Mouse (Mus musculus) liver, adult 2 months (tissue): Measurements from ENCODE around the gene Plcb3. TPM values are rescaled to one million over a fixed set of nuclear protein-coding genes. Genes with fewer than 3 reads are reported as not detected.

Experiments
- DNase-seq: peaks from one replicate; pipeline ENCODE4 v3.0.0-alpha.2; 2011; ENCODE audit warnings: low read depth, low spot score; ENCODE audit errors: extremely low read depth
- H3K27ac ChIP-seq: fragments of 200-500 bp; replicated peaks from 2 replicates; pipeline ENCODE4 v1.5.1; 2012; ENCODE audit warnings: low read depth, mild to moderate bottlenecking, control low read depth, inconsistent platforms, low read length; ENCODE audit not compliant: insufficient read depth
- H3K27me3 ChIP-seq: fragments of 200-500 bp; 2 replicates; pipeline ENCODE4 v1.6.1; 2012; ENCODE audit warnings: mild to moderate bottlenecking, moderate library complexity, low read length, inconsistent platforms; ENCODE audit not compliant: control insufficient read depth, insufficient read depth
- H3K36me3 ChIP-seq: fragments of 200-500 bp; 2 replicates; pipeline ENCODE4 v1.6.1; 2012; ENCODE audit warnings: low read length, inconsistent platforms; ENCODE audit not compliant: control insufficient read depth, insufficient read depth
- H3K4me1 ChIP-seq: fragments of 200-500 bp; 2 replicates; pipeline ENCODE4 v1.6.1; 2011; ENCODE audit warnings: low read length; ENCODE audit not compliant: control insufficient read depth, insufficient read depth
- H3K4me3 ChIP-seq: fragments of 200-500 bp; 2 replicates; pipeline ENCODE4 v1.5.1; 2011; ENCODE audit warnings: low read depth, mild to moderate bottlenecking, control low read depth, low read length, moderate library complexity; ENCODE audit not compliant: insufficient read depth
- H3K79me2 ChIP-seq: fragments of 200-500 bp; 2 replicates; pipeline ENCODE4 v1.6.1; 2012; ENCODE audit warnings: inconsistent platforms, mild to moderate bottlenecking, low read length, moderate library complexity; ENCODE audit not compliant: control insufficient read depth, insufficient read depth
- H3K9ac ChIP-seq: fragments of 200-500 bp; 2 replicates; pipeline ENCODE4 v1.6.1; 2012; ENCODE audit warnings: low read depth, mild to moderate bottlenecking, control low read depth, inconsistent platforms, low read length
- CTCF ChIP-seq: fragments of 200-500 bp; IDR thresholded peaks from 2 replicates; pipeline ENCODE4 v1.5.1; 2011; ENCODE audit warnings: low read depth, low read length, control low read depth
- POLR2A ChIP-seq: fragments of 200-500 bp; IDR thresholded peaks from 2 replicates; pipeline ENCODE4 v1.6.1; 2011; ENCODE audit warnings: low read length, control low read depth; ENCODE audit not compliant: insufficient read depth; ENCODE audit errors: extremely low read depth
- WGBS: fragments of 180-500 bp; shearing (Covaris S2); methylation state at CpG from one replicate; pipeline ENCODE4 v1.1.7; 2018; 5-methylcytosine and 5-hydroxymethylcytosine counted together
- polyA plus RNA-seq: library from polyadenylated mRNA; depleted of rRNA; stranded (reverse); fragments of >200 nt; gene quantifications from 2 replicates; pipeline ENCODE4 v1.2.3, GENCODE M21; 2012
- total RNA-seq: library from RNA; depleted of rRNA; stranded (reverse); fragments of >200 nt; gene quantifications from 2 replicates; pipeline ENCODE4 v1.2.3, GENCODE M21; 2014

The Plcb3 gene
- total and polyA plus RNA-seq, 2 experiments: 5.9 to 27.6 TPM

DNA sequence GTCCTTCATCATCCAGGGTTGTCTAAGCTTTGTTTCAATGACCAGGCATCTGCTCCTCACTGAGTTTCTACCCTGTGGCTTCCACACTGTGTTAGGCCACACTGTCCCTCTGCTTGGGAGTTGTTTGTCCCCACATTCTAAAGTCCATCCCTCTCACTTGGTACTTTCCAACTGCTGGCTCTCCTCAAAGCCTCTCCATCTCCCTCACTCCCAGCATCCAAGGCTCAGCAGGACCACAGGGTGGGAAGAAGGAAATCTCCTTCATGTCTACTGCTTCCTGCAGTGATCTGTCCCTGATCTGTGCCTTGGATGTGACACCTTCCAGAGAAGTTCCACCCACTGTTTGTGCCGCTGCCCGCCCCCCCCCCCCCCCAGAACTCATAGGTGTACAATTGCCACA is 45.3 kb downstream of the Plcb3 start:
- Histone ChIP-seq H3K79me2 (no peaks in the 10 kb centered on the region), H3K4me3 (no peak overlapping the region), H3K4me1 (peaks cover 2% of the 10 kb centered on the region), H3K9ac (no peak overlapping the region), H3K27ac (no peak overlapping the region), H3K36me3 (no peaks in the 10 kb centered on the region), H3K27me3 (peaks cover 10% of the 10 kb centered on the region)
- 25% methylated on average over 2 of the region's 2 CpGs for WGBS
- DNase-seq: no peak
- TF ChIP-seq CTCF: no peak
- TF ChIP-seq POLR2A: no peak

DNA sequence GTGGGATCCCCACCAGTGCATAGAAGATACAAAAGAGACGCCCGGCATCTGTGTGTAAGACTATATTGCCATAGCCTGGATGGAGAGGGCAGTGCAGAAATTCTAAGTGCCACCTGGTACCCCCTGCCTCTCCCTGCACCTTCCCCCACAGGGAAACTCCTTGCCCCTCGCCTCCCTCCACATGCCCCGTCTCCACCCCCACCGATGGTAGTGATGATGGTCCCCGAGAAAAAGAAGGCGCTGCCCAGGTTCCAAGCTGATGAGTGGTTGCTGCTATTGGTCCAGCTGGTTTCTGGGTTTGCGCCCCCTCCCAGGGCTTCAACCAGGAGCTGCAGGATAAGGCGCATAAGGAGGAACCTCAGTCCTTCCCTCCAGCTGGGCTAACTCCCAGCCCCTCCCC is 48.2 kb downstream of the Plcb3 start:
- peaks cover 9% of the 10 kb centered on the region for H3K4me1 ChIP-seq
- H3K9ac ChIP-seq: no peak overlapping the region
- WGBS: 56% methylated on average over 9 of the region's 9 CpGs
- H3K27me3 ChIP-seq: no peaks in the 10 kb centered on the region
- no peaks in the 10 kb centered on the region for H3K79me2 ChIP-seq
- H3K27ac ChIP-seq: no peak overlapping the region
- no peak for DNase-seq
- H3K4me3 ChIP-seq: no peak overlapping the region
- H3K36me3 ChIP-seq: no peaks in the 10 kb centered on the region
- TF ChIP-seq POLR2A (no peak), CTCF (no peak)

DNA sequence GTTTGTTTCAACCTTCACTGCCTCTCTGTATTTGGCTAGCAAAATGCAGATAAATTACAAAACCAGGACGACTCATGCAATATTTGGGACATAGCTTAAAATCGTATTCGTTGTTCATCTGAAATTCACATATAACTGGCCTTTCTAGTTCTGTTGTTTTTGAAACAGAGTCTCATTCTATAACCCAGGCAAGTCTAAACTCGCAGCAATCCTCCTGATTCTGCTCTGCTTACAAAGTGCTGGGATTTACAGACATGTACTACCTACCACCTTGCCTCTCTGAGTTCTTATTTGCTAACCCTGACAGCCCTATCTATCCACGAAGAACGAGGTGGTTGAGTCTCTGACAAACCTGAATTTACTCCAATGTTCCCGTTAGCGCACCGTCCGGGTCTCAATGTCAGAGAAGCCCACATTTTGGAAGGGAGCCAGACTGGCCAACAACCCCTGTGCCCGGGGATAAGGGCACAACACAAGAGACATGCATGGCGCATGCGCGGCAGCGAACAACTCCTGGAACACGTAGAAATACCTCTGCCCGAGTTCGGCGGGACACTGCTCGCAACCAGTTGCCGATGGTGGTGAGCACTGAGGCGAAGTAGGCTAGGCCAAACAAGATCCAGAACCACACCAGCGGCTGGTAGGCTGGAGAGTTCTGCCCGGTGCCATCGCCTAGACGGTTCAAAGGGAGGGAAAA is 49.6 kb downstream of the Plcb3 start:
- 37% methylated on average over 26 of the region's 26 CpGs for WGBS
- Histone ChIP-seq H3K9ac (no peak overlapping the region), H3K27me3 (no peaks in the 10 kb centered on the region)

DNA sequence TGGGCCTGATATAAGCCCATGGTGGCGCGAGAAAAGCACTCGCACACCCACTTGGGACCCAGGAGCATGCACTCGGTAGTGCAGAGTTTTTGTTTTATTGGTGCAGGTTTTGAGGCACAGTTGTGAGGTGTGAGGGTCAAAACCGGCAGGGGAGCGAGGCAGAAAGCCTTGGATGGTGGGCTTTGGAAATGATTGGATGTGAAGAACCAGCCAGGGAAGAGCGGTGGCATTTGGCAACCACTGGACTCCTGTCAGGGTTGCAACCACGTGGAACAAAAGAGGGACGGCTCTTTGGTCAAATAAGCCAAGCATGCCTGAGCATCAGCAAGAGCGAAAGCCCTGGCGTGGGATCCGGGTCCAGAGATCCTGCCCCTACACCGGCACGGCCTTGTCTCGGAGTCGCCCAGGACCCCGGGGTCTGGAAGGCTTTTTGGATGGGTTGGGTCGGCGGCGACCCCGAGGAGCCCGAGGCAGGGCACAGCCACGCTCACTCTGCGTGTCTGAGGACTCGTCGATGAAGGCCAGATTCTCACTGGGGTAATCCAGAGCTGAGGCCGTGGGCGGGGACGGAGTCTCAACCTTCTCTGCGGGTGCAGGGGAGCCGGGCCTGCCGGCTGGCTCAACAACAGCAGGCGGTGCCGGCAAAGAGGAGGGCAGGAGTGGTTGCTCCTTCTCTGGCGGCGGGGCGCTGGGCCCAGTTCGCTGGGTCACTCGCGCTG is 50.5 kb downstream of the Plcb3 start:
- Histone ChIP-seq H3K27me3 (no peaks in the 10 kb centered on the region), H3K4me1 (peaks cover 11% of the 10 kb centered on the region; the same call in 1 of the 2 replicates), H3K9ac (no peak overlapping the region), H3K4me3 (no peak overlapping the region), H3K36me3 (no peaks in the 10 kb centered on the region), H3K79me2 (no peaks in the 10 kb centered on the region; the same call in 1 of the 2 replicates), H3K27ac (no peak overlapping the region)
- WGBS: 25% methylated on average over 38 of the region's 40 CpGs
- peak; percentile 48 for DNase-seq
- no peak for TF ChIP-seq CTCF
- no peak for TF ChIP-seq POLR2A

More for the DNA sequence above, 49.6 kb downstream of the Plcb3 start:
- Histone ChIP-seq H3K79me2 (no peaks in the 10 kb centered on the region), H3K4me3 (no peak overlapping the region), H3K4me1 (peaks cover 11% of the 10 kb centered on the region; the same call in 1 of the 2 replicates), H3K36me3 (no peaks in the 10 kb centered on the region), H3K27ac (no peak overlapping the region)
- TF ChIP-seq CTCF (no peak), POLR2A (no peak)
- peak; percentile 63 for DNase-seq

DNA sequence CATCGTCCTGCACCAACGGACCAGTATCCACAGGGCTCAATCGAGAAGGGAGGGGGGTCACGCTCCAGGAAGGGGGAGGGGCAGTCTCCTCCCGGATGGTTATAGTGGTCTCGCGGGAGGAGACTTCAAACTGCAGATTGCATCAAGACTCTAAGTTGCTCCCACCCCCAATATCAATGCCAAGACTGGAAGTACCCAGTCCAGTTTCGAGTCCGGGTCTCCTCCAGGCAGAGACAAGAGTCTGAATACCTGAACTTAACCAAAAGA is 51.0 kb downstream of the Plcb3 start, which contains the start of gene Catsperz:
TSS of gene Catsperz (minus strand) at position 74 of the 267 bp plus-strand sequence.
- 9% methylated on average over 9 of the region's 9 CpGs for WGBS
- no peaks in the 10 kb centered on the region; the same call in 1 of the 2 replicates for H3K79me2 ChIP-seq
- no peaks in the 10 kb centered on the region for H3K36me3 ChIP-seq
- H3K4me1 ChIP-seq: peaks cover 14% of the 10 kb centered on the region; the same call in 1 of the 2 replicates
- no peak within 1 kb of the TSS for H3K27ac ChIP-seq
- TF ChIP-seq CTCF: no peak
- TF ChIP-seq POLR2A: no peak
- no peak for DNase-seq
- no peaks in the 10 kb centered on the region for H3K27me3 ChIP-seq
- no peak within 1 kb of the TSS for H3K4me3 ChIP-seq
- H3K9ac ChIP-seq: no peak within 1 kb of the TSS; the same call in 1 of the 2 replicates
